Comparison of ENCODE assay signal across 19 mouse cellular contexts in the genomic region with DNA sequence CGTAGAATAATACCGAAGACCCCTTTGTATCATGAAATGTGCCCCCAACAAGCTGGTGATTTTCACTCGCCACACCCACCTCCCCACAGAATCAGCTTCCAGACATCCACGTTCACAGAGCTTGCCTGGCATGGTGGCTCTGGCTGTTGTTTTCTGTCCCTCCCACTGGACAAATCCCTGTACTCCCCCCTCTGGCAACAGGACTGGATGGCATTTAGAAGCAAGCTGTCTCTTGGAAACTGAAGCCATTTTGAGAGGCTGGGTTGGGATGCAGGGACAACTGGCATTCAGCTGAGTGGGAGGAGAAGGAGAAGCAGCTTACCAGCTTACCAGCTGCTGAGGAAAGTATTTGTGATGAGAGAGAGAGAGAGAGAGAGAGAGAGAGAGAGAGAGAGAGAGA.
DNase-seq lines count a peak whose midpoint lies in the region; ATAC-seq and TF ChIP-seq lines count a peak whose summit lies in the region.
"Had no signal": no experiment of that assay in that cellular context is flagged by ENCODE, and none has a peak within 500 bp of the region (broad histone marks: within the 10 kb centered on the region; RNA-seq: fewer than 3 reads in every experiment).

No protein-coding gene starts in this region.

- no peaks in the 10 kb centered on the region for H3K36me3 ChIP-seq in forebrain, postnatal 0 days (ENCODE audit: insufficient read depth)
- no peaks in the 10 kb centered on the region for H3K36me3 ChIP-seq in forebrain, embryonic 12.5 days (replicated peaks)
- no peaks in the 10 kb centered on the region for H3K36me3 ChIP-seq in hindbrain, embryonic 12.5 days
- H3K36me3 ChIP-seq: embryonic facial prominence, embryonic 12.5 days; forebrain, embryonic 10.5 days had no signal

- no peaks in the 10 kb centered on the region for H3K4me1 ChIP-seq in forebrain, postnatal 0 days (ENCODE audit: insufficient read depth)
- H3K4me1 ChIP-seq in forebrain, embryonic 12.5 days: peaks cover 12% of the 10 kb centered on the region
- H3K4me1 ChIP-seq in hindbrain, embryonic 12.5 days: peaks cover 3% of the 10 kb centered on the region; the same call in 1 of the 2 replicates
- H3K4me1 ChIP-seq: embryonic facial prominence, embryonic 12.5 days had no signal

- no peak overlapping the region for H3K27ac ChIP-seq in forebrain, postnatal 0 days (ENCODE audit: low read depth, low read length)
- H3K27ac ChIP-seq in forebrain, embryonic 12.5 days: no peak overlapping the region
- no peak overlapping the region for H3K27ac ChIP-seq in hindbrain, embryonic 12.5 days
- H3K27ac ChIP-seq: embryonic facial prominence, embryonic 12.5 days; forebrain, embryonic 10.5 days; stomach, postnatal 0 days had no signal

- no peak for TF ChIP-seq CTCF in forebrain, postnatal 0 days (IDR thresholded peaks at IDR 0.05; ENCODE audit: low read depth)

- no peak; the same call in 1 of the 2 replicates for ATAC-seq in forebrain, postnatal 0 days
- no peak for ATAC-seq in forebrain, embryonic 12.5 days (ENCODE audit: low FRiP score)
- no peak for ATAC-seq in CD4-positive, CD25-positive, alpha-beta regulatory T cell, adult 4 months
- ATAC-seq in hindbrain, embryonic 12.5 days (ENCODE audit: low FRiP score): no peak
- ATAC-seq: intestine, postnatal 0 days; lung, postnatal 0 days had no signal

- H3K27me3 ChIP-seq in forebrain, postnatal 0 days (ENCODE audit: insufficient read depth, low read length): no peaks in the 10 kb centered on the region
- no peaks in the 10 kb centered on the region for H3K27me3 ChIP-seq in forebrain, embryonic 12.5 days
- H3K27me3 ChIP-seq in hindbrain, embryonic 12.5 days: no peaks in the 10 kb centered on the region
- H3K27me3 ChIP-seq: embryonic facial prominence, embryonic 12.5 days had no signal

- H3K9me3 ChIP-seq in forebrain, postnatal 0 days (ENCODE audit: low read length): no peaks in the 10 kb centered on the region
- no peaks in the 10 kb centered on the region for H3K9me3 ChIP-seq in forebrain, embryonic 12.5 days
- no peaks in the 10 kb centered on the region for H3K9me3 ChIP-seq in hindbrain, embryonic 12.5 days (replicated peaks)
- H3K9me3 ChIP-seq: embryonic facial prominence, embryonic 12.5 days; forebrain, embryonic 10.5 days had no signal

- no peak overlapping the region for H3K4me2 ChIP-seq in forebrain, postnatal 0 days (ENCODE audit: low read depth)
- H3K4me2 ChIP-seq in forebrain, embryonic 12.5 days: no peak overlapping the region
- no peak overlapping the region for H3K4me2 ChIP-seq in hindbrain, embryonic 12.5 days (replicated peaks)
- H3K4me2 ChIP-seq: embryonic facial prominence, embryonic 12.5 days; heart, embryonic 11.5 days; liver, embryonic 11.5 days had no signal

- DNase-seq in forebrain, postnatal 0 days: peak; percentile 43
- peak; percentile 24 to 62 for DNase-seq in frontal cortex, postnatal 36 days (ENCODE audit: low spot score in 2 of 2)
- peak; percentile 18 to 51 for DNase-seq in layer of hippocampus, postnatal 36 days
- DNase-seq in right cerebral cortex, adult 2 months (ENCODE audit: low spot score in 2 of 2): peak; percentile 46 to 56
- DNase-seq in thymus, postnatal 25 days: no peak
- DNase-seq: adrenal gland, adult 2 months; cerebellum, postnatal 25 days; heart, postnatal 4 days; spleen, adult 18-20 months had no signal

- H3K9ac ChIP-seq in forebrain, postnatal 0 days: no peak overlapping the region
- no peak overlapping the region for H3K9ac ChIP-seq in forebrain, embryonic 12.5 days
- no peak overlapping the region for H3K9ac ChIP-seq in hindbrain, embryonic 12.5 days
- H3K9ac ChIP-seq: embryonic facial prominence, embryonic 12.5 days had no signal

- H3K4me3 ChIP-seq in forebrain, postnatal 0 days (ENCODE audit: low read depth, low read length): no peak overlapping the region
- H3K4me3 ChIP-seq in forebrain, embryonic 12.5 days (replicated peaks): no peak overlapping the region
- H3K4me3 ChIP-seq in hindbrain, embryonic 12.5 days: no peak overlapping the region
- H3K4me3 ChIP-seq: embryonic facial prominence, embryonic 12.5 days; forebrain, embryonic 10.5 days had no signal

- 75% methylated on average over 4 of the region's 4 CpGs for WGBS in forebrain, postnatal 0 days
- WGBS in forebrain, embryonic 12.5 days: 76% methylated on average over 4 of the region's 4 CpGs
- 80% methylated on average over 4 of the region's 4 CpGs for WGBS in hindbrain, embryonic 12.5 days
